Mouse (Mus musculus) frontal cortex, postnatal 25 days (tissue): ENCODE measurements around the gene Flrt3.
A peak's percentile ranks its signal among the peaks of the same experiment; 100 is the strongest.

Source experiments
- DNase-seq, 2 experiments: peaks; one replicate each; pipeline ENCODE4 v3.0.0; 2022; ENCODE audit warnings: low spot score in 2 of 2

Flrt3 gene

GRCm38 (mm10) chr2:140670963-140671702, at the start of gene Flrt3:
Flrt3 (minus strand) TSS chr2:140671469.
- DNase-seq = peak; percentile 79 to 86

GRCm38 (mm10) chr2:140717407-140717806, 46.1 kb upstream of the Flrt3 start:
- DNase-seq = no peak

GRCm38 (mm10) chr2:140715822-140716221, 44.6 kb upstream of the Flrt3 start:
- DNase-seq = no peak

- no peak for DNase-seq
Observed at GRCm38 (mm10) chr2:140707550-140707949, 36.3 kb upstream of the Flrt3 start.

DNA sequence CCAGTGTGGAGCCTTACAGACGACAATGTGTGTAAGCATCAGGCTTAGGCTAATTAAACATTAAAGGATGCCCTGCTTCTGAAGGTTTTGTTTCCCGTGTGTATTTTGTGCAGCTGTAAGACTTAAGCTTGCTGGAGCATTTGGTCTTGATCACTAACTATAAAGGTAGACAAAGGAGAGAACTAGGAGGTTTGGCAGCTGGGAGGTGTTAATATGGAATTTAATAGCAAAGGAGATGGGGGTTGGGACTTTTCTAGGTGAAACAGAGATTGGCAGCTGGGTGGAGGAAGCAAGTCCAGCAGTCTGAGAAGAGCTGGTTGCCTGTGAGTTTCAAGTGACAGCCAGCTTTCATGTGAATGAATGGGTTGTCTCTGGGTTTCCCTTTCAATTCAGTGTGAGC, 34.0 kb upstream of the Flrt3 start:
- no peak for DNase-seq

DNA sequence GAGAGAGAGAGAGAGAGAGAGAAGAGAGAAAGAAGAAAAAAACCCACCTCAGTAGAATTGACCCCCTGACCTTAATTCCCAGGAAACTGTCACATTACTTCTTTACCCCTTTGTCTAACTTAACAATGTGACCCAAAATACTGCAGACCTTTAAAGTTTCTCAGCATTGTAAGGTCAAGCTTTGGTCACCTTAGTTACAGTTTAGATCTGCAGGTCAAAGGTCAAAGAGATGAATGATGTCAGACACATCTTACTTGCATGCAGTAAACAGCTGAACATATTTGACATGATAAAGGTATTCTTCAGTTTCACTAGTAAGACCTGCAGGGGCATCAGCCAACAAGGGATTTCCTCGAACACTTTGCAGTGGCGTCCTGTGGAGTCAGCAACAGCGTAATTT, 32.9 kb upstream of the Flrt3 start:
- no peak for DNase-seq

- no peak for DNase-seq
Observed at GRCm38 (mm10) chr2:140703377-140703776, 32.1 kb upstream of the Flrt3 start.

DNA sequence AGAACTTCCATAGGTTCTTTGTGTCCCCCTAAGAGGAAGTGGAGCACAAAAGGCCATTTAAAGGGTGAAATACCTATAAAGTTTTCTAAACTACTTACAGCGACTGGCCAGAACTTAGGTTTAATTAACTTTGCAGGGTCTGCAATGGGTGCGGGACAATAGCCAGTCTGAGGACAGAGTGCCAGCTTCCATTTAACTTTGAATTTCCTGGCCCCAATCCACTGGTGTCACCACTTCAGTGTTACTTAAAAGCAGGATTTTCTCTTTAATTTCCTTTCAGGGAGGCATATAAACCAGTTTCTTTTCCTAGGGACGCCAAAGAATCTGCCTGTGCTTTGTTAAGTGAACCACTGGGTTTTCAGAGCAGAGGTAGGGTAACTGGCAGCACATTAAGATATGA, 27.3 kb upstream of the Flrt3 start:
- DNase-seq = no peak

DNA sequence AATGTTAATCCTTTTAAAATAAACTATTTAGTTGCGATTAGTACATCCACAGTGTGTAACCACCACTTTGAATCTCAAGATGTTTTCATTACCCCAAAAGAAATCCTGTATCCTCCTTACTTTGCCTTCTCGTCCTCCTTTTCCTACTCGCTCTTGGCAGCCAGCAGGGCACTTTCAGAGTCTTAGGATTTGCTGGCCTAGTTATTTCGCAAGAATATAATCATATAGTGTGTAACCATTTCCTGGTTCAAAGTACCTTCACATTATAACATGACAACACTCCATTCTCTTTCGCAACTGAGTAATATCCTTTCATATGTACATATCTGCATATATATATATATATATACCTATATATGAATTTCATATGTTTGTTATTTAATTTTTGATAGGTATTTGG, 22.6 kb upstream of the Flrt3 start:
- DNase-seq = no peak

- no peak for DNase-seq
Observed at GRCm38 (mm10) chr2:140692461-140692860, 21.2 kb upstream of the Flrt3 start.

DNA sequence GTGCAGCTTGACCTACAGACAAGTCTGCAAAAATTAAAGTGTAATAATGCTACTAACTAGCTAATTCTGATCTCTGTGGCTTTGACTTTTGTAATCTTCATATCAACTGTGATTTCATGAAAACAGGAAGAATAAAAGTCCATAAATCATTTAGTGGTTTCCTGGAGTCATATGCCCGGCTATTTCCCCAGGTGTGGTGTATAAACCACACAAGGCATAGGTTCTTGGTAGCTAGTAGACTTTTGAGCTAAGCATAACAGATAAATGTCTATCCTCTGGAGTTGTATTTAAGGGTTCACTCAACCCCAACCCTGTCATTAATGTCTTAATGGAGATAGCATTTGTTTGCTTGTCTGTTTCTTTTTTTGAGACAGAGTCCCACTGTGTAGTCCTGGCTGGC, 20.1 kb upstream of the Flrt3 start:
- no peak for DNase-seq

DNA sequence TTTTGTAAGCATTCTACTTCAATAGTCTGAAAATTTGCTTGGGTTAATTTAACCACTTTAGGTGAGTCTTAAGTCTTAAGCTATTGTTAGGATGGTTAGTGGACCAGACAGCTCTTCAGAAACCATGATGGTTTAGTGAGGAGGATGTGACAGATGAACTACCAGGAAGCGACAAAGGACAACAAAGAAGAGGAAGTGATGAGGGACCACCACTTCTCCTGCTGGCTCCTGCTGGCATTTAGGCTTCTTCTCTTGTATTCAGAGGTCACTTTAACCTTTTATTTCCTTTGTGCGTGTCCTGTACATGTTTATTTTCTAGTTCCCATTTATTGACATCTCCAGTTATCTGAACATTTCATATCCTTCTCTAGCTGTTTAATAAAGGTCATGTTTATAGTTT, 19.6 kb upstream of the Flrt3 start:
- no peak for DNase-seq

- DNase-seq = no peak
Observed at GRCm38 (mm10) chr2:140676728-140677127, 5.5 kb upstream of the Flrt3 start.

GRCm38 (mm10) chr2:140673466-140673865, 2.2 kb upstream of the Flrt3 start:
- no peak for DNase-seq

DNA sequence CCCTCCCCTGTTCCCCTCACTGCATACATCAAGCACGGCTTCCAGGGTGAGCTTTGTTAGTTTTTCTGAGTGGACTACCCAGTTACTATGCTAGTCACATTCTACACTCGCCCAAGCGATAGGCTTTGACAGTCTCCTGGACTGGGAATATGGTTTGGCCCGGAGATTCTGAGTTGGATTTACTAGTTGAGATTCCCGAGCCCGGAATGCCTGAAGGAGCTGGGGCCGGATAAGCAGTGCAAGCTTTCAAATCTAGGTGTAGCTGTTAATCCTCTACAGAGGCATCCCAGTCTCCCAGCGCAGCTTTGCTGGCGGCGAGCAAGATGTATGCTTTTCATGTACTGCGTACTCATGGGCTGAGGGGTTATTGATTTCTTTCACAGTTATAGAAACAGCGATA, 812 bp downstream of the Flrt3 start:
- peak; percentile 46 to 55 for DNase-seq

GRCm38 (mm10) chr2:140669786-140670185, 1.5 kb downstream of the Flrt3 start:
- no peak for DNase-seq

- no peak for DNase-seq
Observed at GRCm38 (mm10) chr2:140669081-140669480, 2.2 kb downstream of the Flrt3 start.

- DNase-seq = peak; percentile 54 to 65
Observed at GRCm38 (mm10) chr2:140668311-140668710, 3.0 kb downstream of the Flrt3 start.

DNA sequence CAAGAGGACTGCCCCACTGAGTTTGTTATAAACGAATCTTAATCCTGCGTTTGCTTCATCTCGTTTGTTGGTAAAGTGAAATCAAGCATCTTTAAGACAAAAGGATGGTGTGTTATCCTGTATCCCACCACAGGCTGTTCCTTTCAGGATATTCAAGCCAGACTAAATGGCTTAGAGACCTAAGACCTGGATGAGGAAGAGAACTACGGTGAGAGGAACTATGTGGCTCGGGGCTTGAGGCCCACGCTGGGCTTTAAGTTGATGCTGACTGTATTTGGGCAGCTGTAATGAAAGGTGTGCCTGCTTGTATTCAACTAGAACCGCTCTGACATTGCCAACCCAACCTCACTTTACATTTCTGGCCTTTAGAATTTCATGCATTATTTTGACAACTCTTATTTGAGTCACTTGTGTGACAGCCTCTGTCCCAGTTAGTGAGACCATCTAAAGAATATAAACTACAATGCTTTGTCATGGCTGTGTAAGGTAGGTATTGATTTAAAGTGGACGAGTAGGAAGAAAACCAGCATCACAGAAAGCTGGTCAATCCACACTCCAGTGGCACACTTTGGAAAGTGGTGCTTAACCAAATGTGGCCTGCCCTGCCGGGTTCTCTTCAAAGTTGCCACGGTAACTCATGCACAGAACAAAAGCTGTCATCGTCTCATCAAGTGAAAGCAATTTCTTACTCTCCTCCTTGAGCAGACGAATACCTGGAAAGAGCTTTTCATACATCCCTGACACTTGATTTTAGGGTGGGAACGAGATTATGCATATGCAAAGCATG, 3.8 kb downstream of the Flrt3 start:
- DNase-seq = no peak

DNA sequence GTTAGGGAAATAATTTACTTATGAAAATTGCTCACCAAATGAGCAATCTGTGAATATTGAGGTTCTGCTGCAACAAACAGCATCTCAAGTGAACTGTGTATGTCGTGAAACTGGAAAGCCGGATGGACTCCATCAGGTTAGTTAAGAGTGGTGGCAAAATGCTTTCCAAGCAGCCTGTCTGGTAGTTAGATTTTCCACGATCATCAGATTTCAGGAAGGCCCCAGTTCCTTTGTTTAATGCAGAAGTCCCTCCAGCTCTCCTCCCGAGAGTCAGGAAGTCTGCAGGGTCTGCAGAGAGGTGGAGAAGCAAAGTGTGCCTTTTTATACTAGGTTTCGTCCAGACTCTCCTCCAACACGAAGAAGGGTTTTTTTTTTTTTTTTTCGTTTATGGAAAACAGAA, 4.4 kb downstream of the Flrt3 start:
- DNase-seq = no peak

- no peak for DNase-seq
Observed at GRCm38 (mm10) chr2:140664381-140664780, 6.9 kb downstream of the Flrt3 start.

- no peak for DNase-seq
Observed at GRCm38 (mm10) chr2:140662673-140663072, 8.6 kb downstream of the Flrt3 start.

GRCm38 (mm10) chr2:140653978-140654377, 17.3 kb downstream of the Flrt3 start:
- DNase-seq = no peak
